Mouse (Mus musculus): ENCODE results near the gene Col27a1. TPM values are rescaled to one million over a fixed set of nuclear protein-coding genes. Genes with fewer than 3 reads are reported as not detected.

Col27a1 gene
- polyA plus RNA-seq, 1 experiment from 2014 or later = 4.4 TPM

- no peaks in the 10 kb centered on the region for H3K36me3 ChIP-seq (ENCODE audit: control insufficient read depth, insufficient read depth, low read length)
- H3K9me3 ChIP-seq (ENCODE audit: control insufficient read depth, low read length) = no peaks in the 10 kb centered on the region
- no peak for ATAC-seq (ENCODE audit: low FRiP score)
- H3K4me3 ChIP-seq (ENCODE audit: low read depth, low read length) = no peak overlapping the region
- H3K4me2 ChIP-seq (replicated peaks; ENCODE audit: low read depth, low read length) = no peak overlapping the region
- no peak overlapping the region for H3K27ac ChIP-seq (ENCODE audit: low read depth, low read length)
- no peak for DNase-seq (ENCODE audit: low spot score)
- no peak overlapping the region for H3K9ac ChIP-seq (ENCODE audit: low read depth, low read length)
- 93% methylated on average over 3 of the region's 3 CpGs for WGBS
- no peaks in the 10 kb centered on the region for H3K27me3 ChIP-seq (ENCODE audit: control insufficient read depth, insufficient read depth, low read length)
- no peaks in the 10 kb centered on the region for H3K4me1 ChIP-seq (replicated peaks; ENCODE audit: control insufficient read depth, insufficient read depth, low read length)
Measured at GRCm38 (mm10) chr4:63241031-63241430, 27.2 kb downstream of the Col27a1 start.

GRCm38 (mm10) chr4:63247991-63248390 is 34.2 kb downstream of the Col27a1 start:
- H3K36me3 ChIP-seq (ENCODE audit: control insufficient read depth, insufficient read depth, low read length) = no peaks in the 10 kb centered on the region
- H3K27me3 ChIP-seq (ENCODE audit: control insufficient read depth, insufficient read depth, low read length) = no peaks in the 10 kb centered on the region
- H3K27ac ChIP-seq (ENCODE audit: low read depth, low read length) = no peak overlapping the region
- H3K4me2 ChIP-seq (replicated peaks; ENCODE audit: low read depth, low read length) = no peak overlapping the region
- DNase-seq (ENCODE audit: low spot score) (no peak), ATAC-seq (ENCODE audit: low FRiP score) (no peak)
- H3K4me3 ChIP-seq (ENCODE audit: low read depth, low read length) = no peak overlapping the region
- no peak overlapping the region for H3K9ac ChIP-seq (ENCODE audit: low read depth, low read length)
- no peaks in the 10 kb centered on the region for H3K9me3 ChIP-seq (ENCODE audit: control insufficient read depth, low read length)
- no peaks in the 10 kb centered on the region for H3K4me1 ChIP-seq (replicated peaks; ENCODE audit: control insufficient read depth, insufficient read depth, low read length)

- ATAC-seq (ENCODE audit: low FRiP score) (no peak), DNase-seq (ENCODE audit: low spot score) (no peak)
- H3K27ac ChIP-seq (ENCODE audit: low read depth, low read length) = no peak overlapping the region
- no peak overlapping the region for H3K4me3 ChIP-seq (ENCODE audit: low read depth, low read length)
- H3K9me3 ChIP-seq (ENCODE audit: control insufficient read depth, low read length) = no peaks in the 10 kb centered on the region
- no peak overlapping the region for H3K4me2 ChIP-seq (replicated peaks; ENCODE audit: low read depth, low read length)
- WGBS = 70% methylated on average over 6 of the region's 6 CpGs
- no peak overlapping the region for H3K9ac ChIP-seq (ENCODE audit: low read depth, low read length)
- H3K4me1 ChIP-seq (replicated peaks; ENCODE audit: control insufficient read depth, insufficient read depth, low read length) = no peaks in the 10 kb centered on the region
- H3K27me3 ChIP-seq (ENCODE audit: control insufficient read depth, insufficient read depth, low read length) = no peaks in the 10 kb centered on the region
- H3K36me3 ChIP-seq (ENCODE audit: control insufficient read depth, insufficient read depth, low read length) = no peaks in the 10 kb centered on the region
Measured at GRCm38 (mm10) chr4:63248951-63249350, 35.1 kb downstream of the Col27a1 start.

- WGBS = 85% methylated on average over 11 of the region's 11 CpGs
- H3K27ac ChIP-seq (ENCODE audit: low read depth, low read length) = no peak overlapping the region
Measured at GRCm38 (mm10) chr4:63251760-63252159, 38.0 kb downstream of the Col27a1 start.

GRCm38 (mm10) chr4:63253716-63254115 is 39.9 kb downstream of the Col27a1 start:
- Histone ChIP-seq H3K9me3 (ENCODE audit: control insufficient read depth, low read length) (no peaks in the 10 kb centered on the region), H3K27me3 (ENCODE audit: control insufficient read depth, insufficient read depth, low read length) (no peaks in the 10 kb centered on the region), H3K4me2 (replicated peaks; ENCODE audit: low read depth, low read length) (no peak overlapping the region), H3K36me3 (ENCODE audit: control insufficient read depth, insufficient read depth, low read length) (no peaks in the 10 kb centered on the region), H3K4me1 (replicated peaks; ENCODE audit: control insufficient read depth, insufficient read depth, low read length) (no peaks in the 10 kb centered on the region), H3K4me3 (ENCODE audit: low read depth, low read length) (no peak overlapping the region), H3K9ac (ENCODE audit: low read depth, low read length) (no peak overlapping the region), H3K27ac (ENCODE audit: low read depth, low read length) (no peak overlapping the region)
- DNase-seq (ENCODE audit: low spot score) (no peak), ATAC-seq (ENCODE audit: low FRiP score) (no peak)
- WGBS = 85% methylated on average over 6 of the region's 6 CpGs

More at GRCm38 (mm10) chr4:63251760-63252159, 38.0 kb downstream of the Col27a1 start:
- Histone ChIP-seq H3K36me3 (ENCODE audit: control insufficient read depth, insufficient read depth, low read length) (no peaks in the 10 kb centered on the region), H3K4me2 (replicated peaks; ENCODE audit: low read depth, low read length) (no peak overlapping the region), H3K4me1 (replicated peaks; ENCODE audit: control insufficient read depth, insufficient read depth, low read length) (no peaks in the 10 kb centered on the region), H3K4me3 (ENCODE audit: low read depth, low read length) (no peak overlapping the region), H3K9ac (ENCODE audit: low read depth, low read length) (no peak overlapping the region), H3K9me3 (ENCODE audit: control insufficient read depth, low read length) (no peaks in the 10 kb centered on the region), H3K27me3 (ENCODE audit: control insufficient read depth, insufficient read depth, low read length) (no peaks in the 10 kb centered on the region)
- no peak for DNase-seq (ENCODE audit: low spot score)
- ATAC-seq (ENCODE audit: low FRiP score) = no peak

- DNase-seq (ENCODE audit: low spot score) = no peak
- Histone ChIP-seq H3K4me3 (ENCODE audit: low read depth, low read length) (no peak overlapping the region), H3K27me3 (ENCODE audit: control insufficient read depth, insufficient read depth, low read length) (no peaks in the 10 kb centered on the region), H3K9ac (ENCODE audit: low read depth, low read length) (no peak overlapping the region), H3K36me3 (ENCODE audit: control insufficient read depth, insufficient read depth, low read length) (no peaks in the 10 kb centered on the region), H3K4me1 (replicated peaks; ENCODE audit: control insufficient read depth, insufficient read depth, low read length) (no peaks in the 10 kb centered on the region), H3K4me2 (replicated peaks; ENCODE audit: low read depth, low read length) (no peak overlapping the region), H3K9me3 (ENCODE audit: control insufficient read depth, low read length) (no peaks in the 10 kb centered on the region), H3K27ac (ENCODE audit: low read depth, low read length) (no peak overlapping the region)
- ATAC-seq (ENCODE audit: low FRiP score) = no peak
- WGBS = 74% methylated on average over 2 of the region's 2 CpGs
Measured at GRCm38 (mm10) chr4:63254151-63254550, 40.3 kb downstream of the Col27a1 start.

GRCm38 (mm10) chr4:63256371-63256770 is 42.6 kb downstream of the Col27a1 start:
- H3K4me2 ChIP-seq (replicated peaks; ENCODE audit: low read depth, low read length) = no peak overlapping the region
- H3K27me3 ChIP-seq (ENCODE audit: control insufficient read depth, insufficient read depth, low read length) = no peaks in the 10 kb centered on the region
- no peaks in the 10 kb centered on the region for H3K36me3 ChIP-seq (ENCODE audit: control insufficient read depth, insufficient read depth, low read length)
- no peaks in the 10 kb centered on the region for H3K9me3 ChIP-seq (ENCODE audit: control insufficient read depth, low read length)
- H3K4me1 ChIP-seq (replicated peaks; ENCODE audit: control insufficient read depth, insufficient read depth, low read length) = no peaks in the 10 kb centered on the region
- no peak overlapping the region for H3K27ac ChIP-seq (ENCODE audit: low read depth, low read length)
- no peak overlapping the region for H3K9ac ChIP-seq (ENCODE audit: low read depth, low read length)
- no peak for DNase-seq (ENCODE audit: low spot score)
- no peak for ATAC-seq (ENCODE audit: low FRiP score)
- H3K4me3 ChIP-seq (ENCODE audit: low read depth, low read length) = no peak overlapping the region
- 91% methylated on average over 2 of the region's 2 CpGs for WGBS

- no peaks in the 10 kb centered on the region for H3K9me3 ChIP-seq (ENCODE audit: control insufficient read depth, low read length)
- no peak overlapping the region for H3K4me3 ChIP-seq (ENCODE audit: low read depth, low read length)
- no peak overlapping the region for H3K9ac ChIP-seq (ENCODE audit: low read depth, low read length)
- H3K27me3 ChIP-seq (ENCODE audit: control insufficient read depth, insufficient read depth, low read length) = no peaks in the 10 kb centered on the region
- ATAC-seq (ENCODE audit: low FRiP score) (no peak), DNase-seq (ENCODE audit: low spot score) (no peak)
- WGBS = 87% methylated on average over 7 of the region's 7 CpGs
- no peaks in the 10 kb centered on the region for H3K4me1 ChIP-seq (replicated peaks; ENCODE audit: control insufficient read depth, insufficient read depth, low read length)
- H3K27ac ChIP-seq (ENCODE audit: low read depth, low read length) = no peak overlapping the region
- H3K36me3 ChIP-seq (ENCODE audit: control insufficient read depth, insufficient read depth, low read length) = no peaks in the 10 kb centered on the region
- no peak overlapping the region for H3K4me2 ChIP-seq (replicated peaks; ENCODE audit: low read depth, low read length)
Measured at GRCm38 (mm10) chr4:63257346-63257745, 43.5 kb downstream of the Col27a1 start.

- H3K27me3 ChIP-seq (ENCODE audit: control insufficient read depth, insufficient read depth, low read length) = no peaks in the 10 kb centered on the region
Measured at GRCm38 (mm10) chr4:63258096-63258495, 44.3 kb downstream of the Col27a1 start.

More at GRCm38 (mm10) chr4:63258096-63258495, 44.3 kb downstream of the Col27a1 start:
- no peaks in the 10 kb centered on the region for H3K36me3 ChIP-seq (ENCODE audit: control insufficient read depth, insufficient read depth, low read length)
- H3K27ac ChIP-seq (ENCODE audit: low read depth, low read length) = no peak overlapping the region
- no peak overlapping the region for H3K9ac ChIP-seq (ENCODE audit: low read depth, low read length)
- no peak overlapping the region for H3K4me3 ChIP-seq (ENCODE audit: low read depth, low read length)
- DNase-seq (ENCODE audit: low spot score) (no peak), ATAC-seq (ENCODE audit: low FRiP score) (no peak)
- no peak overlapping the region for H3K4me2 ChIP-seq (replicated peaks; ENCODE audit: low read depth, low read length)
- WGBS = 88% methylated on average over 14 of the region's 14 CpGs
- H3K4me1 ChIP-seq (replicated peaks; ENCODE audit: control insufficient read depth, insufficient read depth, low read length) = no peaks in the 10 kb centered on the region
- no peaks in the 10 kb centered on the region for H3K9me3 ChIP-seq (ENCODE audit: control insufficient read depth, low read length)

All from hindbrain, embryonic 11.5 days (tissue).